Comparison of ENCODE assay signal across 26 mouse cellular contexts in genomic region chr10:94294437-94294836, GRCm38 (mm10). TPM values are rescaled to one million over a fixed set of nuclear protein-coding genes. Genes with fewer than 3 reads are reported as not detected.
A peak's percentile ranks its signal among the peaks of the same experiment; 100 is the strongest.
DNase-seq lines count a peak whose midpoint lies in the region; ATAC-seq and TF ChIP-seq lines count a peak whose summit lies in the region.
"Had no signal": no experiment of that assay in that cellular context is flagged by ENCODE, and none has a peak within 500 bp of the region (broad histone marks: within the 10 kb centered on the region; RNA-seq: fewer than 3 reads in every experiment).

No protein-coding gene starts in this region.

- no peak for DNase-seq in forebrain, embryonic 11.5 days (ENCODE audit: low spot score)
- DNase-seq in forebrain, postnatal 0 days: no peak
- DNase-seq in midbrain, embryonic 11.5 days (ENCODE audit: low spot score, missing footprints): peak; percentile 83
- DNase-seq in cerebellum, adult 9-10 months: no peak
- no peak for DNase-seq in left cerebral cortex, adult 2 months (ENCODE audit: extremely low spot score in 1 of 2, low spot score in 2 of 2)
- DNase-seq in right cerebral cortex, postnatal 10 days (ENCODE audit: low spot score in 2 of 2): no peak
- DNase-seq: adrenal gland, postnatal 14 days; kidney, adult 8-10 months; kidney, postnatal 25 days; liver; right cerebral cortex, postnatal 14 days; spleen, adult 18-20 months; thymus, postnatal 4 days had no signal

- H3K4me3 ChIP-seq in forebrain, embryonic 11.5 days (ENCODE audit: low read depth, low read length): no peak overlapping the region
- no peak overlapping the region for H3K4me3 ChIP-seq in forebrain, postnatal 0 days (ENCODE audit: low read depth, low read length)
- H3K4me3 ChIP-seq in hindbrain, embryonic 12.5 days: no peak overlapping the region
- H3K4me3 ChIP-seq in midbrain, embryonic 11.5 days (ENCODE audit: low read depth, low read length): no peak overlapping the region
- no peak overlapping the region for H3K4me3 ChIP-seq in neural tube, embryonic 14.5 days (ENCODE audit: low read depth, low read length)
- H3K4me3 ChIP-seq in left cerebral cortex, adult 2 months: no peak overlapping the region
- H3K4me3 ChIP-seq: neural tube, embryonic 12.5 days had no signal

- ATAC-seq in forebrain, embryonic 11.5 days (replicated peaks; ENCODE audit: low FRiP score): peak; percentile 55; the same call in 1 of the 2 replicates
- no peak for ATAC-seq in forebrain, postnatal 0 days
- ATAC-seq in hindbrain, embryonic 12.5 days (ENCODE audit: low FRiP score): no peak
- ATAC-seq in midbrain, embryonic 11.5 days (ENCODE audit: low FRiP score): no peak
- ATAC-seq in neural tube, embryonic 14.5 days (ENCODE audit: low read depth): no peak
- ATAC-seq: activated CD4-positive, CD25-positive, alpha-beta regulatory T cell, adult 4 months; CD4-positive, CD25-positive, alpha-beta regulatory T cell, adult 4 months; lung, postnatal 0 days had no signal

- H3K27me3 ChIP-seq in forebrain, embryonic 11.5 days (ENCODE audit: control insufficient read depth, insufficient read depth, low read length): no peaks in the 10 kb centered on the region
- no peaks in the 10 kb centered on the region for H3K27me3 ChIP-seq in forebrain, postnatal 0 days (ENCODE audit: insufficient read depth, low read length)
- H3K27me3 ChIP-seq in hindbrain, embryonic 12.5 days: no peaks in the 10 kb centered on the region
- no peaks in the 10 kb centered on the region for H3K27me3 ChIP-seq in midbrain, embryonic 11.5 days (ENCODE audit: control insufficient read depth, insufficient read depth, low read length)
- no peaks in the 10 kb centered on the region for H3K27me3 ChIP-seq in neural tube, embryonic 14.5 days (ENCODE audit: control insufficient read depth, insufficient read depth, low read length)
- H3K27me3 ChIP-seq: neural tube, embryonic 12.5 days had no signal

- 79% methylated on average over 5 of the region's 5 CpGs for WGBS in forebrain, embryonic 11.5 days
- WGBS in forebrain, postnatal 0 days: 74% methylated on average over 5 of the region's 5 CpGs
- 82% methylated on average over 5 of the region's 5 CpGs for WGBS in hindbrain, embryonic 12.5 days
- 81% methylated on average over 5 of the region's 5 CpGs for WGBS in midbrain, embryonic 11.5 days
- WGBS in neural tube, embryonic 14.5 days: 81% methylated on average over 5 of the region's 5 CpGs

- TF ChIP-seq CTCF in forebrain, postnatal 0 days (IDR thresholded peaks at IDR 0.05; ENCODE audit: low read depth): no peak
- no peak for TF ChIP-seq CTCF in left cerebral cortex, adult 2 months (IDR thresholded peaks at IDR 0.05)

- H3K4me2 ChIP-seq in forebrain, embryonic 11.5 days (ENCODE audit: low read depth, low read length, severe bottlenecking): no peak overlapping the region
- no peak overlapping the region for H3K4me2 ChIP-seq in forebrain, postnatal 0 days (ENCODE audit: low read depth)
- no peak overlapping the region for H3K4me2 ChIP-seq in hindbrain, embryonic 12.5 days (replicated peaks)
- no peak overlapping the region for H3K4me2 ChIP-seq in midbrain, embryonic 11.5 days
- no peak overlapping the region for H3K4me2 ChIP-seq in neural tube, embryonic 14.5 days (ENCODE audit: low read depth, low read length)

- no peaks in the 10 kb centered on the region for H3K36me3 ChIP-seq in forebrain, embryonic 11.5 days (ENCODE audit: control insufficient read depth, insufficient read depth, low read length)
- H3K36me3 ChIP-seq in forebrain, postnatal 0 days (ENCODE audit: insufficient read depth): no peaks in the 10 kb centered on the region
- H3K36me3 ChIP-seq in hindbrain, embryonic 12.5 days: no peaks in the 10 kb centered on the region
- no peaks in the 10 kb centered on the region for H3K36me3 ChIP-seq in midbrain, embryonic 11.5 days (ENCODE audit: control insufficient read depth, insufficient read depth, low read length)
- H3K36me3 ChIP-seq in neural tube, embryonic 14.5 days (ENCODE audit: control insufficient read depth, insufficient read depth, low read length): no peaks in the 10 kb centered on the region
- H3K36me3 ChIP-seq: neural tube, embryonic 12.5 days had no signal

- intact Hi-C loops in left cerebral cortex, adult 2 months (cut with DNase I): no loop called here

- peaks cover 6% of the 10 kb centered on the region; the same call in 1 of the 2 replicates for H3K4me1 ChIP-seq in forebrain, embryonic 11.5 days (replicated peaks; ENCODE audit: control insufficient read depth, insufficient read depth, low read length)
- H3K4me1 ChIP-seq in forebrain, postnatal 0 days (ENCODE audit: insufficient read depth): no peaks in the 10 kb centered on the region
- H3K4me1 ChIP-seq in hindbrain, embryonic 12.5 days: peaks cover 21% of the 10 kb centered on the region
- peaks cover 13% of the 10 kb centered on the region for H3K4me1 ChIP-seq in midbrain, embryonic 11.5 days (ENCODE audit: control insufficient read depth, insufficient read depth, low read length)
- H3K4me1 ChIP-seq in neural tube, embryonic 14.5 days (ENCODE audit: control insufficient read depth, insufficient read depth, low read length): peaks cover 13% of the 10 kb centered on the region; the same call in 1 of the 2 replicates

- no peaks in the 10 kb centered on the region for H3K9me3 ChIP-seq in forebrain, embryonic 11.5 days (ENCODE audit: control insufficient read depth, low read length)
- H3K9me3 ChIP-seq in forebrain, postnatal 0 days (ENCODE audit: low read length): no peaks in the 10 kb centered on the region
- no peaks in the 10 kb centered on the region for H3K9me3 ChIP-seq in hindbrain, embryonic 12.5 days (replicated peaks)
- no peaks in the 10 kb centered on the region for H3K9me3 ChIP-seq in midbrain, embryonic 11.5 days (ENCODE audit: control insufficient read depth, low read length)
- no peaks in the 10 kb centered on the region for H3K9me3 ChIP-seq in neural tube, embryonic 14.5 days (ENCODE audit: control insufficient read depth, low read length)
- H3K9me3 ChIP-seq: neural tube, embryonic 12.5 days had no signal

- H3K9ac ChIP-seq in forebrain, embryonic 11.5 days (ENCODE audit: low read length): peak overlapping the region; percentile 1; the same call in 1 of the 2 replicates
- no peak overlapping the region for H3K9ac ChIP-seq in forebrain, postnatal 0 days
- no peak overlapping the region for H3K9ac ChIP-seq in hindbrain, embryonic 12.5 days
- peak overlapping the region; percentile 7; the same call in 1 of the 2 replicates for H3K9ac ChIP-seq in midbrain, embryonic 11.5 days (ENCODE audit: low read length)
- no peak overlapping the region for H3K9ac ChIP-seq in neural tube, embryonic 14.5 days (replicated peaks; ENCODE audit: low read depth, low read length)
- H3K9ac ChIP-seq: neural tube, embryonic 12.5 days had no signal

- H3K27ac ChIP-seq in forebrain, embryonic 11.5 days (ENCODE audit: low read depth, low read length): peak overlapping the region; percentile 26; the same call in 1 of the 2 replicates
- H3K27ac ChIP-seq in forebrain, postnatal 0 days (ENCODE audit: low read depth, low read length): no peak overlapping the region
- H3K27ac ChIP-seq in hindbrain, embryonic 12.5 days: peak overlapping the region; percentile 72; the same call in 1 of the 2 replicates
- H3K27ac ChIP-seq in midbrain, embryonic 11.5 days (ENCODE audit: low read depth, low read length): peak overlapping the region; percentile 40
- peak overlapping the region; percentile 45; the same call in 1 of the 2 replicates for H3K27ac ChIP-seq in neural tube, embryonic 14.5 days (ENCODE audit: low read depth, low read length)
- H3K27ac ChIP-seq in left cerebral cortex, adult 2 months: no peak overlapping the region
- H3K27ac ChIP-seq: neural tube, embryonic 12.5 days had no signal

RNA-seq across cellular contexts. Expression of gene Gm4792, which starts 4.1 kb away (rescaled TPM):
- polyA plus RNA-seq in forebrain, embryonic 11.5 days (2014; fragmentation: Nextera tagmentation; extraction: Ambion mirVana): not detected in 2 replicates
- total RNA-seq in forebrain, postnatal 0 days (2014; rRNA removed): not detected in 2 replicates
- polyA plus RNA-seq in forebrain, postnatal 0 days (2015; fragmentation: Nextera tagmentation; extraction: Ambion mirVana): 0.48 and 0.64 TPM in 2 replicates
- 0.52 and 0.67 TPM in 2 replicates for polyA plus RNA-seq in hindbrain, embryonic 12.5 days (2016; fragmentation: Nextera tagmentation; extraction: Ambion mirVana)
- not detected in 2 replicates for polyA plus RNA-seq in midbrain, embryonic 11.5 days (2014; fragmentation: Nextera tagmentation; extraction: Ambion mirVana)
- polyA plus RNA-seq in neural tube, embryonic 14.5 days (2014; fragmentation: Nextera tagmentation; extraction: Ambion mirVana): 0.74 TPM in 1 of 2 replicates, not detected in the other
- not detected for total RNA-seq in left cerebral cortex, adult 2 months (2021)
- total RNA-seq: adrenal gland, postnatal 14 days; ES-E14; layer of hippocampus, adult 8-10 months; left cerebral cortex, adult 18-20 months; left cerebral cortex, postnatal 4 days; monocyte, adult 5-6 weeks had no signal
- polyA plus RNA-seq: activated CD4-positive, CD25-positive, alpha-beta regulatory T cell, adult 4 months; CD4-positive, CD25-positive, alpha-beta regulatory T cell, adult 4 months; embryonic facial prominence, embryonic 14.5 days; liver, embryonic 16.5 days; lung, postnatal 0 days had no signal

RNA-seq across cellular contexts. Expression of gene Tmcc3, which starts 17.3 kb away (rescaled TPM):
- polyA plus RNA-seq in forebrain, embryonic 11.5 days (2014; fragmentation: Nextera tagmentation; extraction: Ambion mirVana): 2.8 and 4.1 TPM in 2 replicates
- total RNA-seq in forebrain, postnatal 0 days (2014; rRNA removed): 5.5 and 7.5 TPM in 2 replicates
- polyA plus RNA-seq in forebrain, postnatal 0 days (2015; fragmentation: Nextera tagmentation; extraction: Ambion mirVana): 5.2 and 10.2 TPM in 2 replicates
- polyA plus RNA-seq in hindbrain, embryonic 12.5 days (2016; fragmentation: Nextera tagmentation; extraction: Ambion mirVana): 6.1 and 6.8 TPM in 2 replicates
- polyA plus RNA-seq in midbrain, embryonic 11.5 days (2014; fragmentation: Nextera tagmentation; extraction: Ambion mirVana): 3.2 and 4.0 TPM in 2 replicates
- 19.1 and 24.2 TPM in 2 replicates for polyA plus RNA-seq in neural tube, embryonic 14.5 days (2014; fragmentation: Nextera tagmentation; extraction: Ambion mirVana)
- 10 to 100 TPM; 20.2 to 27.2 TPM for total RNA-seq in left cerebral cortex, adult 2 months (2021)

Comparison
In these comparisons a context has a peak if more than half of its experiments do, and no peak if none do; other contexts are left out.
1. H3K27ac ChIP-seq: peak in forebrain, embryonic 11.5 days (single experiment), hindbrain, embryonic 12.5 days (single experiment), midbrain, embryonic 11.5 days (single experiment) and neural tube, embryonic 14.5 days (single experiment); none in forebrain, postnatal 0 days (single experiment) and left cerebral cortex, adult 2 months (single experiment).
2. H3K9ac ChIP-seq: peak in forebrain, embryonic 11.5 days (single experiment) and midbrain, embryonic 11.5 days (single experiment); none in forebrain, postnatal 0 days (single experiment), hindbrain, embryonic 12.5 days (single experiment) and neural tube, embryonic 14.5 days (single experiment).